Mouse (Mus musculus): ENCODE measurements at regions not wholly inside any gene's neighbourhood (a gene's known extent, or its start where the extent isn't known, plus 50 kb on each side); places are given as distances from the start of the nearest gene placed in this dataset.
A peak's percentile ranks its signal among the peaks of the same experiment; 100 is the strongest.

GRCm38 (mm10) chr3:52179686-52180085, 74.8 kb upstream of the Maml3 start:
- Histone ChIP-seq H3K36me3 (ENCODE audit: control insufficient read depth, insufficient read depth, low read length) (no peaks in the 10 kb centered on the region), H3K4me1 (ENCODE audit: control insufficient read depth, insufficient read depth, low read length) (peaks cover 26% of the 10 kb centered on the region), H3K4me2 (peak overlapping the region; percentile 36), H3K9ac (ENCODE audit: low read length) (peak overlapping the region; percentile 61), H3K27ac (ENCODE audit: low read depth, low read length) (peak overlapping the region; percentile 92), H3K4me3 (ENCODE audit: low read depth, low read length) (0 out of 2 replicates have a peak overlapping the region, but pooled peaks have one; percentile 4), H3K27me3 (ENCODE audit: control insufficient read depth, insufficient read depth, low read length) (no peaks in the 10 kb centered on the region), H3K9me3 (ENCODE audit: control insufficient read depth, low read length) (no peaks in the 10 kb centered on the region)
- ATAC-seq (ENCODE audit: low FRiP score) (peak; percentile 88), DNase-seq (ENCODE audit: low spot score, missing footprints) (peak; percentile 96)
- WGBS: 5% methylated on average over 12 of the region's 12 CpGs

GRCm38 (mm10) chr3:52180306-52180705, 75.4 kb upstream of the Maml3 start:
- Histone ChIP-seq H3K4me3 (ENCODE audit: low read depth, low read length) (no peak overlapping the region), H3K9me3 (ENCODE audit: control insufficient read depth, low read length) (no peaks in the 10 kb centered on the region), H3K36me3 (ENCODE audit: control insufficient read depth, insufficient read depth, low read length) (no peaks in the 10 kb centered on the region), H3K27ac (ENCODE audit: low read depth, low read length) (peak overlapping the region; percentile 92), H3K4me1 (ENCODE audit: control insufficient read depth, insufficient read depth, low read length) (peaks cover 26% of the 10 kb centered on the region), H3K9ac (ENCODE audit: low read length) (peak overlapping the region; percentile 52; the same call in 1 of the 2 replicates), H3K4me2 (peak overlapping the region; percentile 3; the same call in 1 of the 2 replicates), H3K27me3 (ENCODE audit: control insufficient read depth, insufficient read depth, low read length) (no peaks in the 10 kb centered on the region)
- WGBS: 34% methylated on average over 8 of the region's 8 CpGs
- ATAC-seq (ENCODE audit: low FRiP score) (peak; percentile 49), DNase-seq (ENCODE audit: low spot score, missing footprints) (peak; percentile 92)

GRCm38 (mm10) chr3:52180785-52181184, 75.9 kb upstream of the Maml3 start:
- Histone ChIP-seq H3K4me1 (ENCODE audit: control insufficient read depth, insufficient read depth, low read length) (peaks cover 26% of the 10 kb centered on the region), H3K27ac (ENCODE audit: low read depth, low read length) (peak overlapping the region; percentile 92), H3K4me3 (ENCODE audit: low read depth, low read length) (no peak overlapping the region), H3K36me3 (ENCODE audit: control insufficient read depth, insufficient read depth, low read length) (no peaks in the 10 kb centered on the region), H3K4me2 (0 out of 2 replicates have a peak overlapping the region, but pooled peaks have one; percentile 3), H3K27me3 (ENCODE audit: control insufficient read depth, insufficient read depth, low read length) (no peaks in the 10 kb centered on the region), H3K9ac (ENCODE audit: low read length) (peak overlapping the region; percentile 33), H3K9me3 (ENCODE audit: control insufficient read depth, low read length) (no peaks in the 10 kb centered on the region)
- ATAC-seq (ENCODE audit: low FRiP score) (peak; percentile 72), DNase-seq (ENCODE audit: low spot score, missing footprints) (peak; percentile 87)
- WGBS: 27% methylated on average over 10 of the region's 10 CpGs

GRCm38 (mm10) chr3:52181326-52182101, 76.6 kb upstream of the Maml3 start:
- no peak overlapping the region for H3K4me2 ChIP-seq
- H3K4me1 ChIP-seq (ENCODE audit: control insufficient read depth, insufficient read depth, low read length): peaks cover 26% of the 10 kb centered on the region
- 88% methylated on average over 9 of the region's 9 CpGs for WGBS
- DNase-seq (ENCODE audit: low spot score, missing footprints): peak; percentile 73
- H3K36me3 ChIP-seq (ENCODE audit: control insufficient read depth, insufficient read depth, low read length): no peaks in the 10 kb centered on the region
- no peaks in the 10 kb centered on the region for H3K9me3 ChIP-seq (ENCODE audit: control insufficient read depth, low read length)
- no peak for ATAC-seq (ENCODE audit: low FRiP score)
- no peak overlapping the region for H3K27ac ChIP-seq (ENCODE audit: low read depth, low read length)
- no peak overlapping the region for H3K9ac ChIP-seq (ENCODE audit: low read length)
- no peaks in the 10 kb centered on the region for H3K27me3 ChIP-seq (ENCODE audit: control insufficient read depth, insufficient read depth, low read length)
- no peak overlapping the region for H3K4me3 ChIP-seq (ENCODE audit: low read depth, low read length)

GRCm38 (mm10) chr3:52184241-52184640, 79.4 kb upstream of the Maml3 start:
- Histone ChIP-seq H3K4me3 (ENCODE audit: low read depth, low read length) (no peak overlapping the region), H3K36me3 (ENCODE audit: control insufficient read depth, insufficient read depth, low read length) (no peaks in the 10 kb centered on the region), H3K9me3 (ENCODE audit: control insufficient read depth, low read length) (no peaks in the 10 kb centered on the region), H3K27ac (ENCODE audit: low read depth, low read length) (no peak overlapping the region), H3K4me2 (no peak overlapping the region), H3K9ac (ENCODE audit: low read length) (no peak overlapping the region), H3K27me3 (ENCODE audit: control insufficient read depth, insufficient read depth, low read length) (no peaks in the 10 kb centered on the region), H3K4me1 (ENCODE audit: control insufficient read depth, insufficient read depth, low read length) (peaks cover 23% of the 10 kb centered on the region)
- 81% methylated on average over 12 of the region's 12 CpGs for WGBS
- DNase-seq (ENCODE audit: low spot score, missing footprints) (peak; percentile 28), ATAC-seq (ENCODE audit: low FRiP score) (no peak)

GRCm38 (mm10) chr3:52185351-52185750, 80.5 kb upstream of the Maml3 start:
- Histone ChIP-seq H3K27ac (ENCODE audit: low read depth, low read length) (no peak overlapping the region), H3K4me1 (ENCODE audit: control insufficient read depth, insufficient read depth, low read length) (peaks cover 11% of the 10 kb centered on the region), H3K36me3 (ENCODE audit: control insufficient read depth, insufficient read depth, low read length) (no peaks in the 10 kb centered on the region), H3K4me2 (no peak overlapping the region), H3K9ac (ENCODE audit: low read length) (no peak overlapping the region), H3K9me3 (ENCODE audit: control insufficient read depth, low read length) (no peaks in the 10 kb centered on the region), H3K4me3 (ENCODE audit: low read depth, low read length) (no peak overlapping the region), H3K27me3 (ENCODE audit: control insufficient read depth, insufficient read depth, low read length) (no peaks in the 10 kb centered on the region)
- WGBS: 3% methylated on average over 2 of the region's 2 CpGs
- ATAC-seq (ENCODE audit: low FRiP score) (no peak), DNase-seq (ENCODE audit: low spot score, missing footprints) (peak; percentile 76)

- H3K4me3 ChIP-seq (ENCODE audit: low read depth, low read length): no peak overlapping the region
- 57% methylated on average over 4 of the region's 4 CpGs for WGBS
- no peak overlapping the region for H3K4me2 ChIP-seq
- ATAC-seq (ENCODE audit: low FRiP score) (no peak), DNase-seq (ENCODE audit: low spot score, missing footprints) (no peak)
- H3K4me1 ChIP-seq (ENCODE audit: control insufficient read depth, insufficient read depth, low read length): peaks cover 3% of the 10 kb centered on the region; the same call in 1 of the 2 replicates
- no peak overlapping the region for H3K27ac ChIP-seq (ENCODE audit: low read depth, low read length)
- no peaks in the 10 kb centered on the region for H3K27me3 ChIP-seq (ENCODE audit: control insufficient read depth, insufficient read depth, low read length)
- no peaks in the 10 kb centered on the region for H3K9me3 ChIP-seq (ENCODE audit: control insufficient read depth, low read length)
- no peak overlapping the region for H3K9ac ChIP-seq (ENCODE audit: low read length)
- no peaks in the 10 kb centered on the region for H3K36me3 ChIP-seq (ENCODE audit: control insufficient read depth, insufficient read depth, low read length)
Measured at GRCm38 (mm10) chr3:52187401-52187801, 80.7 kb upstream of the Foxo1 start.

GRCm38 (mm10) chr3:52188303-52188702, 79.8 kb upstream of the Foxo1 start:
- Histone ChIP-seq H3K9ac (ENCODE audit: low read length) (no peak overlapping the region), H3K4me1 (ENCODE audit: control insufficient read depth, insufficient read depth, low read length) (peaks cover 3% of the 10 kb centered on the region; the same call in 1 of the 2 replicates), H3K27ac (ENCODE audit: low read depth, low read length) (no peak overlapping the region), H3K27me3 (ENCODE audit: control insufficient read depth, insufficient read depth, low read length) (no peaks in the 10 kb centered on the region), H3K4me2 (no peak overlapping the region), H3K4me3 (ENCODE audit: low read depth, low read length) (no peak overlapping the region), H3K9me3 (ENCODE audit: control insufficient read depth, low read length) (no peaks in the 10 kb centered on the region), H3K36me3 (ENCODE audit: control insufficient read depth, insufficient read depth, low read length) (no peaks in the 10 kb centered on the region)
- 90% methylated on average over 6 of the region's 6 CpGs for WGBS
- no peak for ATAC-seq (ENCODE audit: low FRiP score)
- peak; percentile 69 for DNase-seq (ENCODE audit: low spot score, missing footprints)

GRCm38 (mm10) chr3:52189016-52189415, 79.1 kb upstream of the Foxo1 start:
- no peaks in the 10 kb centered on the region for H3K36me3 ChIP-seq (ENCODE audit: control insufficient read depth, insufficient read depth, low read length)
- no peak overlapping the region for H3K4me3 ChIP-seq (ENCODE audit: low read depth, low read length)
- no peak overlapping the region for H3K4me2 ChIP-seq
- peaks cover 3% of the 10 kb centered on the region; the same call in 1 of the 2 replicates for H3K4me1 ChIP-seq (ENCODE audit: control insufficient read depth, insufficient read depth, low read length)
- ATAC-seq (ENCODE audit: low FRiP score): no peak
- no peak overlapping the region for H3K27ac ChIP-seq (ENCODE audit: low read depth, low read length)
- H3K27me3 ChIP-seq (ENCODE audit: control insufficient read depth, insufficient read depth, low read length): no peaks in the 10 kb centered on the region
- no peak overlapping the region for H3K9ac ChIP-seq (ENCODE audit: low read length)
- 89% methylated on average over 6 of the region's 6 CpGs for WGBS
- H3K9me3 ChIP-seq (ENCODE audit: control insufficient read depth, low read length): no peaks in the 10 kb centered on the region
- DNase-seq (ENCODE audit: low spot score, missing footprints): peak; percentile 51

All from midbrain, embryonic 11.5 days (tissue).